Mouse (Mus musculus): ENCODE measurements around the gene Lif.

GRCm38 (mm10) chr11:4207655-4208054 lies 49.7 kb upstream of the Lif start:
- TF ChIP-seq CTCF (IDR thresholded peaks at IDR 0.05; ENCODE audit: borderline replicate concordance, control insufficient read depth, extremely low read depth, insufficient read depth, low read length, poor library complexity) = no peak
- TF ChIP-seq POLR2A (IDR thresholded peaks at IDR 0.05; ENCODE audit: control insufficient read depth, extremely low read depth, insufficient read depth, low read length, poor library complexity) = no peak
